Mouse (Mus musculus) ZHBTc4 (cell line): ENCODE data around the gene Emc9.

Experiments used
- DNase-seq: peaks from one replicate; pipeline ENCODE4 v3.0.0-alpha.2; 2011; ENCODE audit warnings: low read depth, low spot score

The Emc9 gene

GRCm38 (mm10) chr14:55590748-55591330 is 5.7 kb upstream of the Emc9 start, which contains the start of gene Psme2:
Gene Psme2, minus strand, starts transcription at chr14:55591113.
- DNase-seq = peak; percentile 98

GRCm38 (mm10) chr14:55589771-55590448 is 4.8 kb upstream of the Emc9 start:
- DNase-seq = no peak

- no peak for DNase-seq
These were observed 4.2 kb upstream of the Emc9 start for GRCm38 (mm10) chr14:55589271-55589670.

GRCm38 (mm10) chr14:55586149-55586548 is 1.0 kb upstream of the Emc9 start:
- no peak for DNase-seq

GRCm38 (mm10) chr14:55585566-55585960 is 461 bp upstream of the Emc9 start:
- no peak for DNase-seq

- no peak for DNase-seq
These were observed 800 bp downstream of the Emc9 start for GRCm38 (mm10) chr14:55584303-55584701.

GRCm38 (mm10) chr14:55581981-55582681 is 3.0 kb downstream of the Emc9 start:
- DNase-seq = peak; percentile 71

GRCm38 (mm10) chr14:55580731-55581130 is 4.4 kb downstream of the Emc9 start:
- DNase-seq = no peak

- DNase-seq = peak; percentile 44
These were observed 5.3 kb downstream of the Emc9 start for GRCm38 (mm10) chr14:55579511-55580496.

GRCm38 (mm10) chr14:55578668-55579269 is 6.3 kb downstream of the Emc9 start:
- peak; percentile 29 for DNase-seq

GRCm38 (mm10) chr14:55577871-55578667 is 7.0 kb downstream of the Emc9 start, which contains the start of gene Psme1:
Gene Psme1, plus strand, starts transcription at chr14:55578123.
- peak; percentile 87 for DNase-seq

GRCm38 (mm10) chr14:55576376-55576775 is 8.7 kb downstream of the Emc9 start:
- peak; percentile 34 for DNase-seq

GRCm38 (mm10) chr14:55575711-55576110 is 9.4 kb downstream of the Emc9 start:
- DNase-seq = no peak

- DNase-seq = no peak
These were observed 9.8 kb downstream of the Emc9 start, which contains the start of gene Fitm1 for GRCm38 (mm10) chr14:55575302-55575701. Gene Fitm1, plus strand, starts transcription at chr14:55575617.

GRCm38 (mm10) chr14:55571760-55572159 is 13.3 kb downstream of the Emc9 start:
- no peak for DNase-seq

- no peak for DNase-seq
These were observed 14.5 kb downstream of the Emc9 start for GRCm38 (mm10) chr14:55570588-55570987.

GRCm38 (mm10) chr14:55567496-55567895 is 17.6 kb downstream of the Emc9 start:
- no peak for DNase-seq

- no peak for DNase-seq
These were observed 19.4 kb downstream of the Emc9 start for GRCm38 (mm10) chr14:55565748-55566147.

- DNase-seq = no peak
These were observed 21.9 kb downstream of the Emc9 start for GRCm38 (mm10) chr14:55563249-55563648.

GRCm38 (mm10) chr14:55561860-55562259 is 23.2 kb downstream of the Emc9 start:
- DNase-seq = no peak
